Mouse (Mus musculus) adrenal gland, adult 2 months (tissue): ENCODE results near the gene Chrna1. TPM values are rescaled to one million over a fixed set of nuclear protein-coding genes. Genes with fewer than 3 reads are reported as not detected.

Experiments
- DNase-seq: peaks from one replicate; pipeline ENCODE4 v3.0.0; 2021
- polyA plus RNA-seq: library from polyadenylated mRNA; depleted of rRNA; stranded (reverse); fragments of >200 nt; gene quantifications from 2 replicates; pipeline ENCODE4 v1.2.3, GENCODE M21; 2012
- total RNA-seq, 2 experiments: library from RNA; stranded (reverse); gene quantifications; 2 replicates each; pipeline ENCODE4 v1.2.3; 2021

The Chrna1 gene
- total and polyA plus RNA-seq, 3 experiments: 0.02 TPM; not detected in 2

DNA sequence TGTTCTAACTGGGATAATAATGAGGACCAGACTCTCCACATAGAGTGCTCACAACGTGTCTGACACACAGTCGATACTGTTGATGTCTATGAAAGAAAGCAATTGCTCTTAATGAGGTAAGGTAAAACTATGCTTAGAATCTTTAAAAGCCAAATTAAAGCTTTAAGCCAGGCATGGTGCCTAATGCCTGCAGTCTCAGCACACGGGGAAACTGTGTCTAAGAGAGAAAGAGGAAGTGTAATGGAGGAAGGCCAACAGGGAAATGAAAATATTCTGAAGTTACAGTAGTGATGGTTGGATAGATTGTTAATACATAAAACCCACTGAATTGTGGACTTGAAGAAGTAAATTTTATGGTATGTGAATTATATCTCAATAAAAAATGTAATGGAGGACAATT is 25.7 kb downstream of the Chrna1 start:
- DNase-seq: no peak

- DNase-seq: no peak
These were observed 27.2 kb downstream of the Chrna1 start for GRCm38 (mm10) chr2:73552926-73553325.

- no peak for DNase-seq
These were observed 29.4 kb downstream of the Chrna1 start for GRCm38 (mm10) chr2:73550725-73551124.

- DNase-seq: no peak
These were observed 31.6 kb downstream of the Chrna1 start for GRCm38 (mm10) chr2:73548542-73548941.

DNA sequence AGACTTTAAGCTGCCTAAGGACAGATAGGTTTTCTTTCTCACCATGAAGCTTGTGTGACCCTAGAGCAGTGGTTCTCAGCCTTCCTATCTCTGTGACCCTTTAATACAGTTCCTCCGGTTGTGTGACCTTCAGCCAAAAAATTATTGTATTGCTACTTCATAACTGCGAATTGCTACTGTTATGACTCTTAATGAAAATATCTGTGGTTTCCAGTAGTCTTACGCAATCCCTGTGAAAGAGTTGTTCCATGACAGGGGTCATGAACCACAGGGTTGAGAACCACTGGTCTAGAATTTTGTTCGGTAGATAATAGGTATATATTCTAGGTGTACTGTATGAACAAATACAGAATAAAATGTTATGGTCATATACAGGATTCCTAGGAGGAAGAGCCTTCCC is 32.9 kb downstream of the Chrna1 start:
- no peak for DNase-seq

DNA sequence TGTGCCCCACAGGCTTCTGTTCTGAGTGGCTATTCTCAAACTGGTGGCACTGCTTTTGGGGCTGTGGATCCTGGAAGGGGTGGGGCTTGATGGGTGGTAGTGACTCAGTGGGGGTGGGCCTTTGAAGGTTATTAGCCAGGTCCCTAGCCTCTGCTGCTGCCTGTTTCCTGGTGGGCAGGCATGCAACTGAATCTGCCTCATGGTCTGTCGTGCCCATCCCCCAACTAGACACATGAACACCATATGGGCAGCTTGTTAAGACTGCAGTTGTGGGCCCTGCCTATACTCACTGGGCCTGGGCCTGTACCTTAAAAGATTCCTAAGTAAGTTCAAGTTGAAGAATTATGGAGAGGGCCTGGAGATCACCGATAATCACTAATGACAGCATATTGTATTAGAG is 34.6 kb downstream of the Chrna1 start:
- DNase-seq: no peak

DNA sequence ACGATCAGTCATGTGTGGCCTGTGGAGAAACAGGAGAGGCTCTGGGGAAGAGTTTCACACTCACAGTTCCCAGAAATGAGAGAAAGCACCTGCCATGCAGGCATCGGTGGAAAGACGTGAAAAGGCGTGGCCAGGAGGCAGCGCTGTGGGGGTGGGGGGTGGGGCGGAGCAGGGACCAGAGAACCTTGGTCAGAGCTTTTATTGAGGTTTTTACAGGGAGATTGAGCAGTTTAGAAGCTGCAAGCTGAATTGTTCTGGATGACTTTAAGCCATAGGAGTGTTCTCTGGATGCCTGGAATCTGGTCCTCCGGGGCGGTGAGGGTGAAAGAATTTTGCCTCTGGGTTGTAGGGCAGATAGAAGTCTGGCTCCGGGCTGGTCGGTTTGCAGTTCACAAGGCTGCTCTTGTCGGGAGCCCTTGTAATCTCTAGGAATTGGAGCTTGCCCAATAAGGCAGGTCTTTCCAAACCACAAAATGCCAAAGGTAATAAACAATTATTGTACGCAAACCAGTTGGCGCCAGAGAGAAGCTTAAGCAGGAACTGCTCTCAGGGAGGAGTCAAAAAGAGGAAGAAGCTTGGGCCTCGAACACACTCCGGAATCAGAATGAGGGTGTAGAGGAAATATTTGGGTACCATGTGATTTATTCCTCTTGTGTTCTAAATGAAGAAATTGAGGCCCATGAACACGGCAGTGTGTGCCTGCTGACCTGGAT is 39.5 kb downstream of the Chrna1 start:
- no peak for DNase-seq

DNA sequence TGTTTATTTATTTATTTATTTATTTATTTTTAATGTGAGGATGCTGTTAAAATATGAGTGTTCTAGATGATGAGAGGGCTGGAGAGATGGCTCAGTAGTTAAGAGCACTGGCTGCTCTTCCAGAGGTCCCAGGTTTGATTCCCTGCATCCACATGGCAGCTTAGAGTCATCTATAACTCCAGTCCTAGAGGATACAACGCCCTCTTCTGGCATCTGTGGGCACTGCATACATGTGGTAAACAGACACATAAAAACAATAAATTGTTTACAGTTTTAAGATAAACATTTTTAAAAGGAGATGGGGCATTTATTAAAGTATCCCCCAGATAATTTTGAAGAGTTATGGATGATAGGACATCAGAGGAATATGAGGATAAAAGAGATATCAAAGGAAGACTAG is 40.4 kb downstream of the Chrna1 start:
- no peak for DNase-seq

GRCm38 (mm10) chr2:73539141-73539540 is 41.0 kb downstream of the Chrna1 start:
- no peak for DNase-seq

DNA sequence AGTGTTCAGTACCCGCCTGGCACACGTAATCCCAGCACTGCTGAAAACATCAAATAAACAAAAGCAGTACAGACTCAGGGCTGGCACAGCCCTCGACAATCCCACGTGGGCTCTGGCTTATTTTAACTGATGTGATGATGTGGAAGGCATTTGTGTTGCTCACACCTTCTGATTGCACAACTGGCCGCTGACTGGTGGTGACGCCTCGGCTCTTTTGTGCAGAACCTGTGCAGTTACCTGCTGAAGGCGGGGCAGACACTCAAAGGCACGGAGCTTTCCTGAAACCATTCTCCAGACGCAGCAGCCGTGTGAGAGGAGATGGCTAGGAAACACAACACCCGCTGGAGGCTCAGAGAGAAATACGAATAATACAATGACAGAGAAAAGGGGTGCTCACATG is 41.5 kb downstream of the Chrna1 start:
- no peak for DNase-seq

GRCm38 (mm10) chr2:73536091-73536783 is 43.9 kb downstream of the Chrna1 start:
- no peak for DNase-seq

DNA sequence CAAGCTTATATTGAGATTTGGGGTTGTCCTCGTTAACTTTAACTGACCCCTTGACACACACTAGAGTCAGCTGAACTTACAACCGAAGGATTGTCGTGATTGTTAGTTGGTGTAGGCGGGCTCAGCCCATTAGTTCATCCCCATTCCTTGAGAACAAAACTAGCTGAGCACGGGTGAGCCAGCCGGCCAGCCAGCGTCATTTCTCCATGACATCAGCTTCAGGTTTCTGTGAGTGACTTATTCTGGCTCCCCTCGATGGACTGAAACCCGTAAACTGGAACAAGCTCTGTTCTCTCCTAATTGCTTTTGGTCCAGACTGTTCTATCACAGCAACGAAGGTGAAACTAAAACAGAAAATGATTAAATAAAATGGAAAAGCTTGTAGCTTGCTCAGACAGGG is 45.4 kb downstream of the Chrna1 start:
- DNase-seq: no peak

GRCm38 (mm10) chr2:73530487-73530886 is 49.7 kb downstream of the Chrna1 start:
- no peak for DNase-seq

- DNase-seq: peak; percentile 92
These were observed 50.5 kb downstream of the Chrna1 start, which contains the start of gene Wipf1 for GRCm38 (mm10) chr2:73529356-73530330. Gene Wipf1, minus strand, starts transcription at chr2:73529734.

DNA sequence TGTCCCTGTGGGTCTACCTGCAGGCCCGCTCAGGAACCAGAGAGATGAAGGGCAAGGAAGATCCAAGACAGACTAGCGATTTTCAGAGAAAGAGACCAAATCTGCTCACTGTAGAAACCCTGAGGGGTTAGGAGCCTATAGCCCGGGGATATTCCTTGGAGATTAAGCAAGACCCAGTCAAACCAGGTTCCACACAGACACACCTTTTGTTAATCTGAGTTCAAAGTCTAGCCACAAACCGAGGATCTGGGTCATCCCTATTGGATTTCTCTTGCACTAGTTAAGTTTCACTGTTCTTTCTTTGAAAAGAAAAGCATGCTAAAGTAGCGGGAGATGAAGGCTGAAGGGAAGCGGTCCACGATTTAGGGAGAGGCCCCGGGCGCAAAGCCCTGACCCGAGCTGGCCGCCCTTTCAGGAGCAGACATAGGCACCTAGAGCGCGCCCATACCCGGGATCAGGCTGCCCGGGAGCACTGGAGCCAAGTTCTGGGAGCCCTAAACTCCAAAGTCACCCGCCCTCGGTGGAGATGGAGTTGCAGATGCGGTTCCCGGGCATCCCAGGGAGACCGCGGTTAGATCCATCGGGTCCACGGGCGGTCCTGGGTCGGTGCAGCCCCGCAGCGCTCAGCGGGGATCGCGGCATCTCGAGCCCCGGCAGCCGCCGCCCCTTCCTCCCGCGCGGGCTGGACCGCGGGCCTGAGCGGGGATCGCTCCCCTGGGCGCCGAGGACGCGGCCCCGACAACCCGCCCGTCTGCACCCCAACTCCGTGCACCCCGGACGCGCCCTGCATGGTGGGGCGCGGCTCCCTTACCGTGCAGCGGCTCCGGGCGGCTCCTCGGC is 51.4 kb downstream of the Chrna1 start:
- no peak for DNase-seq

- DNase-seq: no peak
These were observed 52.2 kb downstream of the Chrna1 start for GRCm38 (mm10) chr2:73527956-73528355.

GRCm38 (mm10) chr2:73526691-73527090 is 53.4 kb downstream of the Chrna1 start:
- peak; percentile 71 for DNase-seq

DNA sequence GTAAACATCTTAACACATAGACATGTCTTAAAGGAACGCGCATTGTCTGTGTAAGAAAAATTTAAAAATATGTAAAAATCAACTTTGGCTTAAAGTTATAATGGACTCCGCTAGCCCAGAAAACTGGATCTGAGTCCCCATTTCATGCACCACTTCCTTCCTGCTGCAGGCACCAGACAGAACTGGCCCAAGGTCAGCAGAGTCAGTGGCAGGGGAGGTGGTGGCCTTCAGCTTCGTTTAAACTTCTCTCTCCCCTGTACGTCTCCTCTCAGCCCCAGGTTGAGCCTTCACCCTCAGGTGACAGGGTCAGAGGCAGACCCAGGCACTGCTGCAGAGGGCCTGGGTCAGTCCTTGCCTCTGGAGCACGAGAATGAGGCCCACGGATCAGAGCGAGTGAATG is 57.2 kb downstream of the Chrna1 start:
- DNase-seq: peak; percentile 74

- no peak for DNase-seq
These were observed 57.8 kb downstream of the Chrna1 start for GRCm38 (mm10) chr2:73522336-73522735.

DNA sequence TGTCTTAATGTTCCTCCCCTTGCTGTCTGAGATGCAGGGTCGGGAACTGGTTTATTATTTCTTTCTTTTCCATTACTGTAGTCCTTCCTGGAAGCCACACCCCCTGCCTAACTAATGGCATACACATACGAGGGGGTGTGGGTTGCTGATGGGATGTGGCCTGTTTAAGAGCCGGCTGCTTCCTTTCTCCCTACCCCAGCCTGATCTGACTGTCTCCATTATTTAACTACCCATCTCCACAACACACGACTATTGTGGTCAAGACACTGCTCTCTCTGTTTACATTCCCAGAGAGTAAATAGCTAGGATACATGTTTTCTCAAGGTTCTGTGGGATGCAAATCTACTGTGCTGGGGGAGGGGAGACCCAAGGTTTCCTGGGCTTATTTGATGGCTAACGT is 58.4 kb downstream of the Chrna1 start:
- no peak for DNase-seq

GRCm38 (mm10) chr2:73518966-73519365 is 61.2 kb downstream of the Chrna1 start:
- no peak for DNase-seq

DNA sequence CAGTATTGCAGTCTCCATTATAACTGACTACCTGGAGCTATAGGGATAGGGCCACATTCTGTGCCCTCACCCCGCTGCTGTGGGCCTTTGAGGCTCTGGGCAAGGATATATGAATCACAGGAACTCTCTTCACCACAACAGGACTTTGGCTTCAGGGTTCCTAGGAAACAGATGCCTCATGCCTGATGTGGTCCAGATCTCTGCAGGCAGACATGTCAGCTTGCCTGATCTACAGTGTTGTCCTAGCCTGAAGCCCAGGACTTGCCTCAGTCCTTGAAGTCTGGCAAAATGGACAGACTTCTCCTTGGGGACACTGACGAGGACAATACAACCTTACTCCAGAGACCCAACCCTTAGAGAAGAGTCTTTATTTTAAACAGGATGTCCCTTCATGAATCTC is 61.8 kb downstream of the Chrna1 start:
- DNase-seq: no peak
